Mouse (Mus musculus): ENCODE measurements at regions not wholly inside any gene's neighbourhood (a gene's known extent, or its start where the extent isn't known, plus 50 kb on each side); places are given as distances from the start of the nearest gene placed in this dataset.
A peak's percentile ranks its signal among the peaks of the same experiment; 100 is the strongest.
"Not testable (repeated sequence)": the region's sequence is repeated elsewhere in the genome, so short reads cannot be mapped to it uniquely, and the experiment has no call there.

DNA sequence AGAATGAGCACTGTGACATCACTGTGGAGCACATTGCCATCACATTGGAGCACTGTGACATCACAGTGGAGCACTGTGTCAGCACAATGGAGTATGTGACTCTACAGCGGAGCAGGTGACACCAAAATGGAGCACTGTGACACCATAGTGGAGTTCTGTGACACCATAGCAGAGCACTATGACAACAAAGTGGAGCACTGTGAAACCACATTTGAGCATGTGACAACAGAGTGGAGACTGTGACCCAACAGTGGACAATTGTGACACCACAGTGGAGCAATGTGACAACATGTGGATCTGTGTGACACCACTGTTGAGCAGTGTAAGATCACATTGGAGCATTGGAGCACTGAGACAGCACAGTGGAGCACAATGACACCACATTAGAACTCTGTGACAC, 87.2 kb upstream of the Vmn1r2 start:
- no peak for ATAC-seq (replicated peaks; ENCODE audit: low read depth, poor library complexity, severe bottlenecking)

DNA sequence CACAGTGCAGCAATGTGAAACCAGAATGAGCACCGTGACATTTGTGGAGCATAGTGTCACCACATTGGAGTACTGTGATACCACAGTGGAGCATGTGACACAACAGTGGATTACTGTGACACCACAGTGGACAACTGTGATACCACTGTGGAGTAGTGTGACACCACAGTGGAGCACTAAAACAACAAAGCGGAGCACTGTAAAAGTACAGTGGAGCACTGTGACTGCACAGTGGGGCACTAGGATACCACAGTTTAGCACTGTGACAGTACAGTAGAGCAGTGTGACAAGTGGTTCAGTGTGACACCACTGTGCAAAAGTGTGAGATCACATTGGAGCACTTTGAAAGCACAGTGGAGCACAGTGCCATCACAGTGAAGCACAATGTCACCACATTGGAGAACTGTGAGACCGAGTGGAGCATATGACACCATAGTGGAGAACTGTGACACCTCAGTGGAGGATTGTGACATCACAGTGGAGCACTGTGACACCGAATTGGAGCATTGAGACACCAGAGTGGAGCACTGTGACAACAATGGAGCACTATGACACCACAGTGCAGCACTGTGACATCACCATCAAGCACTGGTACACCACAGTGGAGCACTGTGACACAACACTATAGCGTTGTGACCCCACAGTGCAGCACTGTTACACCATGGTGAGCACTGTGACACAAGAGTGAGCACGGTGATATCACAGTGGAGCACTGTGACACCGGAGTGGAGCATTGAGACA, 86.6 kb upstream of the Vmn1r2 start:
- no peak for ATAC-seq (replicated peaks; ENCODE audit: low read depth, poor library complexity, severe bottlenecking)

DNA sequence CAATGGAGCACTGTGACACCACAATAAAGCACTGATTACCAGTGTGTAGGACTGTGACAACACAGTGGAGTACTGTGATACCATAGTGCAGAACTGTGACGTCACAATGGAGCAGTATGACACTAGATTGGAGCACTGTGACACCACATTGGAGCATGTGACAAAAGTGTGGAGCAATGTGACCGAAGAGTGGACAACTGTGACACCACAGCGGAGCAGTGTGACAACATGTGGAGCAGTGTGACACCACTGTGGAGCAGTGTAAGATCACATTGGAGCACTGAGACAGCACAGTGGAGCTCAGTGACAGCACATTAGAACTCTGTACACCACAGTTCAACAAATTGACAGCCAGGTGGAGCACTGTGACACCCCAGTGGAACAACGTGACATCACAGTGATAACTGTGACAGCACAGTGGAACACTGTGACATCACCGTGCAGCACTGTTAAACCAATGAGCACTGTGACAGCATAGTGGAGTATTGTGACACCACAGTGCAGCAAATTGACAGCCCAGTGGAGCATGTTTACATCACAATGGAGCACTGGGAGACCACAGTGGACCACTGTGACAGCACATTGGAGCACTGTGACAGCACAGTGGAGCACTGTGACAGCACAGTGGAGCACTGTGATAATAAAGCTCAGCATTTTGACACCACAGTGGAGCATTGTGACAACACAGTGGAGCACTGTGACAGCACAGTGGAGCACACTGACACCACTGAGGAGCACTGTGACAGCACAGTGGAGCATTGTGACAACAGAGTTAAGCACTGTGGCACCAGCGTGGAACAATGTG, 85.8 kb upstream of the Vmn1r2 start:
- peak; percentile 3; the same call in 1 of the 2 replicates for ATAC-seq (replicated peaks; ENCODE audit: low read depth, poor library complexity, severe bottlenecking)

DNA sequence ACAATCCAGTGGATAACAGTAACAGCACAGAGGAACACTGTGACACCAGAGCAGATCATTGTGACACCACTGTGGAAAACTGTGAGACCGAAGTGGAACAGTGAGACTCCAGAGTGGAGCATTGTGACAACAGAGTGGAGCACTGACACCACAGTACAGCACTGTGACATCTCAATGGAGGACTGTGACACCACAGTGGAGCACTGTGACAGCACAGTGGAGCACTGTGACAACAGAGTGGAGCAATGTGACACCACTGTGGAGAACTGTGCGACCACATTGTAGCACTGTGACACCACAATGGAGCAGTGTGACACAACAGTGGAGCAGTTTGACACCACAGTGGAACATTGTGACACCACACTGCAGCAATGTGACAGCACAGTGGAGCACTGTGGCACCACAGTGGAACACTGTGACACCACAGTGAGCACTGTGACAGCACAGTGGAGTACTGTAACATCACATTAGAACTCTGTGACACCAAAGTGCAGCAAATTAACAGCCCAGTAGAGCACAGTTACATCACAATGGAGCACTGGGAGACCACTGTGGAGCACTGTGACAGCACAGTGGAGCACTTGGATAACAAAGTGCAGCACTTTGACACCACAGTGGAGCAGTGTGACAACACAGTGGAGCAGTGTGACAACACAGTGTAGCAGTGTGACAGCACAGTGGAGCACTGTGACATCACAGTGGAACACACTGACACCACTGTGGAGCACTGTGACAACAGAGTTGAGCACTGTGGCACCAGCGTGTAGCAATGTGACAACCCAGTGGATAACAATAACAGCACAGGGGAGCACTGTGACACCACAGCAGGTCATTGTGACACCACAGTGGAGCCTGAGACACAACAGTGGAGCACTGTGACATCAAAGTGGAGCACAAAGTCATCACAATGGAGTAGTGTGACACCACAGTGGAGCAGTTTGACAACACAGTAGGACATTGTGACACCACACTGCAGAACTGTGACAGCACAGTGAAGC, 84.9 kb upstream of the Vmn1r2 start:
- no peak for ATAC-seq (replicated peaks; ENCODE audit: low read depth, poor library complexity, severe bottlenecking)

DNA sequence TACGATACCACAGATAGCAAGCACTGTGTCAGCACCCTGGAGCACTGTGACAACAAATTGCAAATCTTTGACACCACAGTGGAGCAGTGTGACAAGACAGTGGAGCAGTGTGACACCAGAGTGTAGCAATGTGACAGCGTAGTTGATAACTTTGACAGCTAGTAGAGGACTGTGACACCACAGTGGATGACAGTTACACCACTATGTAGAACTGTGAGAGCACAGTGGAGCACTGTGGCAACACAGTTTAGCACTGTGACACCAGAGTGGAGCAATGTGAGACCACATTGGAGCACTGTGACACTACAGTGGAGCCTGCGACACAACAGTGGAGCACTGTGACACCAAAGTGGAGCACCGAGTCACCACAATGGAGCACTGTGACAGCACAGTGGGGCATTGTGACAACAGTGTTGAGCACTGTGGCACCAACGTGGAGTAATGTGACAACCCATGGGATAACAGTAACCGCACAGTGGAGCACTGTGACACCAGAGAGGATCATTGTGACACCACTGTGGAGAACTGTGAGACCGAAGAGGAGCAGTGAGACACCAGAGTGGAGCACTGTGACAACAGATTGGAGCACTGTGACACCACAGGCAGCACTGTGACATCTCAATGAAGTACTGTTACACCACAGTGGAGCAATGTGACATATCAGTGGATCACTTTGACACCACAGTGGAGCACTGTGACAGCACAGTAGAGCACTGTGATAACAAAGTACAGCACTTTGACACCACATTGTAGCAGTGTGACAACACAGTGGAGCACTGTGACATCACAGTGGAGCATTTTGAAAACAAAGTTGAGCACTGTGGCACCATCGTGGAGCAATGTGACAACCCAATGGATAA, 83.7 kb upstream of the Vmn1r2 start:
- peak; percentile 15 for ATAC-seq (replicated peaks; ENCODE audit: low read depth, poor library complexity, severe bottlenecking)

DNA sequence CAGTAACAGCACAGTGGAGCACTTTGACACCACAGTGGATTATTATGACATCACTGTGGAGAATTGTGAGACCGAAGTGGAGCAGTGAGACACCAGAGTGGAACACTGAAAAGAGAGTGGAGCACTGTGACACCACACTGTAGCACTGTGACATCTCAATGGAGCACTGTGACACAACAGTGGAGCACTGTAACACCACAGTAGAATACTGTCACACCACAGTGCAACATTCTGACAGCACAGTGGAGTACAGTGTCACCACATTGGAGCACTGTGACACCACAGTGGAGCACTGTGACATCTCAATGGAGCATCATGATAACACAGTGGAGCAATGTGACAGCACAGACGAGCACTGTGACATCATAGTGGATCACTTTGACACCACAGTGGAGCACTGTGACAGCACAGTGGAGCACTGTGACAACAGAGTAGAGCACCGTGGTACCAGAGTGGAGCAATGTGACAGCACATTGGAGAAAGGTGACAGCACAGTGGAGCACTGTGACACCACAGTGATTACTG, 83.0 kb upstream of the Vmn1r2 start:
- peak; percentile 4 for ATAC-seq (replicated peaks; ENCODE audit: low read depth, poor library complexity, severe bottlenecking)

DNA sequence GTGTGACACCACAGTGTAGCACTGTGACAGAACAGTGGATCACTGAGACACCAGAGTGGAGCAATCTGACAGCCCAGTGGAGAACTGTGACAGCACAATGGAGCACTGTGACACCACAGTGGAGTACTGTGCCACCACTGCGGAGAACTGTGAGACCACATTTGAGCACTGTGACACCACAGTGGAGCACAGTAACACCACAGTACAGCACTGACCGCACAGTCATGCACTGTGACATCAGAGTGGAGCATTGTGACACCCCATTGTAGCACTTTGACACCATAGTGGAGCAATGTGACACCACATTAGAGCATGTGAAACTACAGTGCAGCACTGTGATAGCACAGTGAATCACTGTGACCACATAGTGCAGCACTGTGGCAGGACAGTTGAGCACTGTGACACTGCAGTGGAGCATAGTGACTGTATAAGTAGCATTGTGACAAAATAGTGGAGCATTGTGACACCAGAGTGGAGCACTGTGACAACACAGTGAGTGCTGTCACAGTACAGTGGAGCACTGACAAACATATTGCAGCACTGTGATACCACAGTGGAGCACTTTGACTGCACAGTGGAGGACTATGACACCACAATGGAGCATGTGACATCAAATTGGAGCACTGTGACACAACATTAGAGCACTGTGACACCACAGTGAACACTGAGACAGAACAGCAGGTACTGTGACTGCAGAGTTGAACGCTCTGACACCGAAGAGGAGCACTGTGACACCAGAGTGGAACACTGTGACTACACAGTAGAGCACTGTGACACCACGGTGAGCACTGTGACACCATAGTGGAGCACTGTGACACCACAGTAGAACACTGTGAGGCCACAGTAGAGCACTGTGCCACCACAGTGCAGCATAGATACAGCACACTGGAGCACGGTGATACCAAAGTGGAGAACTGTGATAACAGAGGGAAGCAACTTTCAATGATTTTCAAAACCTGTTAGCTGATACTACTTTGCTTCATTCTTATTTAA, 81.4 kb upstream of the Vmn1r2 start:
- no peak for ATAC-seq (replicated peaks; ENCODE audit: low read depth, poor library complexity, severe bottlenecking)

DNA sequence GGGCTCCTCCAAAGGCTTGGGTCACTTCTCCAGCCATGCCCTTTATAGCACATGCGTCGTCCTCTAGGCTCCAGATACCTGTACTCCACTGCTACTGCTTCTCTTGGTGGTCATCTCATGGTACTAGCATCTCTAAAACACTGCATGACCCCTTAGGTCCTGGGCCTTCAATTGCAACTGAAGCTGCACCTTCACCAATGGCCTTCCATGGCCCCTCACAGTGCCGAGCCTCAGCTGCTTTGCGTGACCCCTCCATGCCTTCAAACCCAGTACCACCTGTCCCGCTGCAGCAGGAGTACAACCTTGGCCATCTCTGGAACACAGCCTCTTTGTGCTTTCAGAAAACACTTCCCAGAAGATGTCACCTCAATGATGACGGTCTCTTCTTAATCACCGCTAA, 79.5 kb upstream of the Vmn1r2 start:
- not testable (repeated sequence) for ATAC-seq (replicated peaks; ENCODE audit: low read depth, poor library complexity, severe bottlenecking)

DNA sequence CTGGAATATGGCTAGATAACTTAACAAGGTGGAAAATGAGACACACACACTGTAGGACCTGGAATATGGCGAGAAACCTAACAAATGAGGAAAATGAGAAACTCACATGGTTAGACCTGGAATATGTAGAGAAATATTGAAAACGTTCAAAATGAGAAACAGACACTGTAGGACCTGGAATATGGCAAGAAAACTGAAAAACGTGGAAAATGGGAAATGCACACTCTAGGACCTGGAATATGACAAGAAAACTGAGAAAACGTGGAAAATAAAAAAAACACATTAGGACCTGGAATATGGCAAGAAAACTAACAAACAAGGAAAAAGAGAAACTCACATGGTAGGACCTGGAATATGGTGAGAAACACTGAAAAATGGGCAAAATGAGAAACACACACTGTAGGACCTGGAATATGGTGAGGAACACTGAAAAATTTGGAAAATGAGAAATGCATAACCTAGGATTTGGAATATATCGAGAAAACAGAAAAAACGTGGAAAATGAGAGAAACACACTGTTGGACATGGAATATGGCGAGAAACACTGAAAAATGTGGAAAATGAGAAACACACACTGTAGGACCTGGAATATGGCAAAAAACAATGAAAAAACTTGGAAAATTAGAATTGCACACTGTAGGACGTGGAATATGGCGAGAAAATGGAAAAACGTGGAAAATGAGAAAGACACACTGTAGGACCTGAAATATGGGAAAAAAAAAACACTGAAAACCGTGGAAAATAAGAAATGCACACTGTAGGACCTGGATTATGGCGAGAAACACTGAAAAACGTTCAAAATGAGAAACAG, 77.3 kb upstream of the Vmn1r2 start:
- ATAC-seq (replicated peaks; ENCODE audit: low read depth, poor library complexity, severe bottlenecking), result peak; percentile 53

DNA sequence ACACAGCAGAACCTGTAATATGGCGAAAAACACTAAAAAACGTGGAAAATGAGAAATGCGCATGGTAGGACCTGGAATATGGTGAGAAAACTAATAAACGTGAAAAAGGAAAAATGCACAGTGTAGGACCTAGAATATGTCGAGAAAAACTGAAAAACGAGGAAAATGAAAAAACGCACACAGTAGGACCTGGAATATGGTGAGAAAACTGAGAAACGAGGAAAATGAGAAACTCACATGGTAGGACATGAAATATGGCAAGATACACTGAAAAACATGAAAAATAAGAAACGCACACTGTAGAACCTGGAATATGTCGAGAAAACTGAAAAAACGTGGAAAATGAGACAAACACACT, 76.8 kb upstream of the Vmn1r2 start:
- ATAC-seq (replicated peaks; ENCODE audit: low read depth, poor library complexity, severe bottlenecking), result peak; percentile 22

DNA sequence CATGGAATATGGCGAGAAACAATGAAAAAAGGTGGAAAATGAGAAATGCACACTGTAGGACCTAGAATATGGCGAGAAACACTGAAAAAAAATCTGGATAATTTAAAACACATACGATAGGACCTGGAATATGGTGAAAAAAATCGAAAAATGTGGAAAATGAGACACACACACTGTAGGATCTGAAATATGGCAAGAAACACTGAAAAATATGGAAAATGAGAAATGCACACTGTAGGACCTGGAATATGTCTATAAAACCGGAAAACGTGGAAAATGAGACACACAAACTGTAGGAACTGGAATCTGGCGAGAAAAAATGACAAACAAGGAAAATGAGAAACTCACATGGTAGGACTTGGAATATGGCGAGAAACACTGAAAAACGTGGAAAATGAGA, 76.4 kb upstream of the Vmn1r2 start:
- no peak for ATAC-seq (replicated peaks; ENCODE audit: low read depth, poor library complexity, severe bottlenecking)
